In genomic region chr10:68207803-68208669, GRCm38 (mm10) we compare ENCODE assay signal across 7 mouse cellular contexts.
DNase-seq lines count a peak whose midpoint lies in the region; ATAC-seq lines count a peak whose summit lies in the region.

No protein-coding gene starts in this region.

- no peak overlapping the region for H3K9ac ChIP-seq in midbrain, embryonic 11.5 days (ENCODE audit: low read length)
- H3K9ac ChIP-seq in hindbrain, embryonic 13.5 days, result no peak overlapping the region

- H3K36me3 ChIP-seq in midbrain, embryonic 11.5 days (ENCODE audit: control insufficient read depth, insufficient read depth, low read length), result no peaks in the 10 kb centered on the region
- no peaks in the 10 kb centered on the region for H3K36me3 ChIP-seq in midbrain, embryonic 10.5 days
- no peaks in the 10 kb centered on the region; the same call in 1 of the 2 replicates for H3K36me3 ChIP-seq in hindbrain, embryonic 13.5 days

- no peak overlapping the region for H3K4me3 ChIP-seq in midbrain, embryonic 11.5 days (ENCODE audit: low read depth, low read length)
- no peak overlapping the region for H3K4me3 ChIP-seq in midbrain, embryonic 10.5 days
- peak overlapping the region; percentile 8; the same call in 1 of the 2 replicates for H3K4me3 ChIP-seq in hindbrain, embryonic 13.5 days

- no peak overlapping the region for H3K4me2 ChIP-seq in midbrain, embryonic 11.5 days
- peak overlapping the region; percentile 40 for H3K4me2 ChIP-seq in hindbrain, embryonic 13.5 days

- H3K27me3 ChIP-seq in midbrain, embryonic 11.5 days (ENCODE audit: control insufficient read depth, insufficient read depth, low read length), result no peaks in the 10 kb centered on the region
- no peaks in the 10 kb centered on the region for H3K27me3 ChIP-seq in midbrain, embryonic 10.5 days (ENCODE audit: low read depth, poor library complexity, severe bottlenecking)
- H3K27me3 ChIP-seq in hindbrain, embryonic 13.5 days, result no peaks in the 10 kb centered on the region

- WGBS in midbrain, embryonic 11.5 days, result 79% methylated on average over 20 of the region's 20 CpGs
- WGBS in midbrain, embryonic 10.5 days, result 88% methylated on average over 20 of the region's 20 CpGs
- 16% methylated on average over 20 of the region's 20 CpGs for WGBS in hindbrain, embryonic 13.5 days

- no peak overlapping the region for H3K27ac ChIP-seq in midbrain, embryonic 11.5 days (ENCODE audit: low read depth, low read length)
- H3K27ac ChIP-seq in midbrain, embryonic 10.5 days (replicated peaks), result no peak overlapping the region
- peak overlapping the region; percentile 69 for H3K27ac ChIP-seq in hindbrain, embryonic 13.5 days

- no peaks in the 10 kb centered on the region for H3K4me1 ChIP-seq in midbrain, embryonic 11.5 days (ENCODE audit: control insufficient read depth, insufficient read depth, low read length)
- peaks cover 12% of the 10 kb centered on the region for H3K4me1 ChIP-seq in midbrain, embryonic 10.5 days
- peaks cover 36% of the 10 kb centered on the region for H3K4me1 ChIP-seq in hindbrain, embryonic 13.5 days (replicated peaks)

- ATAC-seq in midbrain, embryonic 11.5 days (ENCODE audit: low FRiP score), result peak; percentile 52; the same call in 1 of the 2 replicates
- ATAC-seq in hindbrain, embryonic 13.5 days (ENCODE audit: low FRiP score), result peak; percentile 59

- no peak for DNase-seq in midbrain, embryonic 11.5 days (ENCODE audit: low spot score, missing footprints)
- DNase-seq in midbrain, embryonic 10.5 days (ENCODE audit: low spot score), result no peak
- DNase-seq in embryo, embryonic 11 days, result peak; percentile 75
- peak; percentile 32 to 38 for DNase-seq in lung, postnatal 4 days
- DNase-seq in urinary bladder, adult 18-20 months (ENCODE audit: low spot score in 2 of 2), result no peak
- DNase-seq in thymus, postnatal 10 days (ENCODE audit: low spot score in 2 of 2), result no peak

- H3K9me3 ChIP-seq in midbrain, embryonic 11.5 days (ENCODE audit: control insufficient read depth, low read length), result no peaks in the 10 kb centered on the region
- H3K9me3 ChIP-seq in midbrain, embryonic 10.5 days (replicated peaks), result no peaks in the 10 kb centered on the region
- no peaks in the 10 kb centered on the region for H3K9me3 ChIP-seq in hindbrain, embryonic 13.5 days

Comparison
In these comparisons a context has a peak if more than half of its experiments do, and no peak if none do; other contexts are left out.
1. DNase-seq: peak in embryo, embryonic 11 days (single experiment) and lung, postnatal 4 days (2 of 2); none in midbrain, embryonic 11.5 days (single experiment), midbrain, embryonic 10.5 days (single experiment), urinary bladder, adult 18-20 months (0 of 2) and thymus, postnatal 10 days (0 of 2).